Mouse (Mus musculus): ENCODE results near the gene Syf2. TPM values are rescaled to one million over a fixed set of nuclear protein-coding genes. Genes with fewer than 3 reads are reported as not detected.

Syf2 gene
- polyA plus RNA-seq, 1 experiment from 2014 or later: 77.9 TPM

GRCm38 (mm10) chr4:134927815-134928463, 2.8 kb upstream of the Syf2 start:
- H3K36me3 ChIP-seq (replicated peaks): peaks cover 35% of the 10 kb centered on the region
- no peak overlapping the region for H3K4me3 ChIP-seq (replicated peaks)
- H3K27ac ChIP-seq: no peak overlapping the region
- ATAC-seq (ENCODE audit: low FRiP score): no peak
- H3K9me3 ChIP-seq: no peaks in the 10 kb centered on the region
- no peaks in the 10 kb centered on the region for H3K27me3 ChIP-seq
- H3K9ac ChIP-seq: no peak overlapping the region
- WGBS: 78% methylated on average over 5 of the region's 5 CpGs
- H3K4me2 ChIP-seq: no peak overlapping the region
- H3K4me1 ChIP-seq: peaks cover 41% of the 10 kb centered on the region

GRCm38 (mm10) chr4:134928464-134928836, 2.2 kb upstream of the Syf2 start:
- H3K4me3 ChIP-seq (replicated peaks): no peak overlapping the region
- no peak overlapping the region for H3K4me2 ChIP-seq
- H3K27ac ChIP-seq: no peak overlapping the region
- WGBS: 73% methylated on average over 1 of the region's 1 CpGs
- H3K4me1 ChIP-seq: peaks cover 41% of the 10 kb centered on the region
- H3K9me3 ChIP-seq: no peaks in the 10 kb centered on the region
- H3K27me3 ChIP-seq: no peaks in the 10 kb centered on the region
- peaks cover 39% of the 10 kb centered on the region for H3K36me3 ChIP-seq (replicated peaks)
- H3K9ac ChIP-seq: no peak overlapping the region
- ATAC-seq (ENCODE audit: low FRiP score): no peak

GRCm38 (mm10) chr4:134929536-134929935, 1.2 kb upstream of the Syf2 start:
- 89% methylated on average over 4 of the region's 4 CpGs for WGBS
- peaks cover 50% of the 10 kb centered on the region for H3K36me3 ChIP-seq (replicated peaks)
- no peak overlapping the region for H3K4me2 ChIP-seq
- ATAC-seq (ENCODE audit: low FRiP score): no peak
- no peaks in the 10 kb centered on the region for H3K9me3 ChIP-seq
- H3K4me1 ChIP-seq: peaks cover 40% of the 10 kb centered on the region
- H3K27ac ChIP-seq: no peak overlapping the region
- H3K9ac ChIP-seq: no peak overlapping the region
- no peak overlapping the region for H3K4me3 ChIP-seq (replicated peaks)
- H3K27me3 ChIP-seq: no peaks in the 10 kb centered on the region

GRCm38 (mm10) chr4:134930190-134930589, 508 bp upstream of the Syf2 start:
- Histone ChIP-seq H3K4me3 (replicated peaks) (peak overlapping the region; percentile 96), H3K27me3 (no peaks in the 10 kb centered on the region), H3K9ac (peak overlapping the region; percentile 39; the same call in 1 of the 2 replicates), H3K27ac (peak overlapping the region; percentile 57; the same call in 1 of the 2 replicates), H3K4me2 (peak overlapping the region; percentile 82), H3K36me3 (replicated peaks) (peaks cover 55% of the 10 kb centered on the region), H3K9me3 (no peaks in the 10 kb centered on the region), H3K4me1 (peaks cover 34% of the 10 kb centered on the region)
- WGBS: 32% methylated on average over 9 of the region's 9 CpGs
- 0 out of 2 replicates have a peak, but pooled peaks have one; percentile 15 for ATAC-seq (ENCODE audit: low FRiP score)

GRCm38 (mm10) chr4:134937240-134938176, 6.8 kb downstream of the Syf2 start:
- no peak overlapping the region for H3K4me2 ChIP-seq
- no peak for ATAC-seq (ENCODE audit: low FRiP score)
- peaks cover 15% of the 10 kb centered on the region; the same call in 1 of the 2 replicates for H3K27me3 ChIP-seq
- 69% methylated on average over 17 of the region's 17 CpGs for WGBS
- H3K9ac ChIP-seq: no peak overlapping the region
- H3K27ac ChIP-seq: no peak overlapping the region
- no peaks in the 10 kb centered on the region for H3K4me1 ChIP-seq
- H3K4me3 ChIP-seq (replicated peaks): no peak overlapping the region
- H3K9me3 ChIP-seq: no peaks in the 10 kb centered on the region
- peaks cover 43% of the 10 kb centered on the region for H3K36me3 ChIP-seq (replicated peaks)

- H3K27ac ChIP-seq: no peak overlapping the region
- peaks cover 35% of the 10 kb centered on the region for H3K27me3 ChIP-seq
- no peak overlapping the region for H3K4me2 ChIP-seq
- peaks cover 25% of the 10 kb centered on the region for H3K36me3 ChIP-seq (replicated peaks)
- no peak overlapping the region for H3K4me3 ChIP-seq (replicated peaks)
- no peak overlapping the region for H3K9ac ChIP-seq
- no peaks in the 10 kb centered on the region for H3K4me1 ChIP-seq
- H3K9me3 ChIP-seq: no peaks in the 10 kb centered on the region
- no peak for ATAC-seq (ENCODE audit: low FRiP score)
- 59% methylated on average over 9 of the region's 9 CpGs for WGBS
Observed at GRCm38 (mm10) chr4:134939900-134940299, 9.2 kb downstream of the Syf2 start.

- peaks cover 41% of the 10 kb centered on the region for H3K27me3 ChIP-seq
- H3K4me3 ChIP-seq (replicated peaks): no peak overlapping the region
- H3K4me2 ChIP-seq: no peak overlapping the region
- H3K36me3 ChIP-seq (replicated peaks): no peaks in the 10 kb centered on the region
- no peak overlapping the region for H3K9ac ChIP-seq
- ATAC-seq (ENCODE audit: low FRiP score): no peak
- H3K9me3 ChIP-seq: no peaks in the 10 kb centered on the region
- H3K4me1 ChIP-seq: peaks cover 5% of the 10 kb centered on the region
- 55% methylated on average over 27 of the region's 27 CpGs for WGBS
- H3K27ac ChIP-seq: no peak overlapping the region
Observed at GRCm38 (mm10) chr4:134943758-134944538, 13.2 kb downstream of the Syf2 start.

GRCm38 (mm10) chr4:134946024-134946744, 15.5 kb downstream of the Syf2 start:
- H3K27me3 ChIP-seq: peaks cover 33% of the 10 kb centered on the region
- H3K9me3 ChIP-seq: no peaks in the 10 kb centered on the region
- H3K4me2 ChIP-seq: peak overlapping the region; percentile 48
- H3K4me1 ChIP-seq: peaks cover 11% of the 10 kb centered on the region
- ATAC-seq (ENCODE audit: low FRiP score): no peak; the same call in 1 of the 2 replicates
- H3K4me3 ChIP-seq (replicated peaks): peak overlapping the region; percentile 19
- H3K27ac ChIP-seq: no peak overlapping the region
- no peak overlapping the region for H3K9ac ChIP-seq
- 18% methylated on average over 17 of the region's 17 CpGs for WGBS
- H3K36me3 ChIP-seq (replicated peaks): no peaks in the 10 kb centered on the region

- H3K36me3 ChIP-seq (replicated peaks): no peaks in the 10 kb centered on the region
- no peak overlapping the region for H3K4me2 ChIP-seq
- H3K9ac ChIP-seq: no peak overlapping the region
- peak; percentile 78 for ATAC-seq (ENCODE audit: low FRiP score)
- no peaks in the 10 kb centered on the region for H3K9me3 ChIP-seq
- peaks cover 10% of the 10 kb centered on the region; the same call in 1 of the 2 replicates for H3K27me3 ChIP-seq
- WGBS: 27% methylated on average over 11 of the region's 11 CpGs
- H3K4me3 ChIP-seq (replicated peaks): no peak overlapping the region
- H3K4me1 ChIP-seq: peaks cover 21% of the 10 kb centered on the region
- H3K27ac ChIP-seq: peak overlapping the region; percentile 62
Observed at GRCm38 (mm10) chr4:134950518-134951091, 19.9 kb downstream of the Syf2 start.

- Histone ChIP-seq H3K4me3 (replicated peaks) (no peak overlapping the region), H3K9ac (no peak overlapping the region), H3K4me2 (no peak overlapping the region), H3K36me3 (replicated peaks) (no peaks in the 10 kb centered on the region), H3K4me1 (peaks cover 16% of the 10 kb centered on the region), H3K27me3 (peaks cover 17% of the 10 kb centered on the region; the same call in 1 of the 2 replicates), H3K9me3 (no peaks in the 10 kb centered on the region), H3K27ac (no peak overlapping the region)
- 29% methylated on average over 15 of the region's 15 CpGs for WGBS
- ATAC-seq (ENCODE audit: low FRiP score): no peak
Observed at GRCm38 (mm10) chr4:134954461-134954860, 23.8 kb downstream of the Syf2 start.

GRCm38 (mm10) chr4:134955196-134955595, 24.5 kb downstream of the Syf2 start:
- Histone ChIP-seq H3K4me3 (replicated peaks) (no peak overlapping the region), H3K4me1 (peaks cover 16% of the 10 kb centered on the region), H3K36me3 (replicated peaks) (no peaks in the 10 kb centered on the region), H3K9ac (no peak overlapping the region), H3K27me3 (peaks cover 17% of the 10 kb centered on the region; the same call in 1 of the 2 replicates), H3K4me2 (no peak overlapping the region), H3K27ac (no peak overlapping the region), H3K9me3 (no peaks in the 10 kb centered on the region)
- ATAC-seq (ENCODE audit: low FRiP score): no peak
- WGBS: 84% methylated on average over 2 of the region's 2 CpGs
